Mouse (Mus musculus) liver, postnatal 0 days (tissue): ENCODE measurements around the gene Serpinb1a.

Experiments
- CTCF ChIP-seq: sonication (generic); IDR thresholded peaks from 2 replicates; pipeline ENCODE4 v1.5.1; 2016; ENCODE audit warnings: antibody characterized with exemption, low read depth
- EP300 ChIP-seq: IDR thresholded peaks from 2 replicates; pipeline ENCODE4 v1.6.1; 2016; ENCODE audit warnings: antibody characterized with exemption, low read depth, mild to moderate bottlenecking

GRCm38 (mm10) chr13:32839314-32839713 is 11.7 kb downstream of the Serpinb1a start:
- TF ChIP-seq CTCF = no peak
- no peak for TF ChIP-seq EP300
